Mouse (Mus musculus): ENCODE results near the gene Map3k13. TPM values are rescaled to one million over a fixed set of nuclear protein-coding genes. Genes with fewer than 3 reads are reported as not detected.
A peak's percentile ranks its signal among the peaks of the same experiment; 100 is the strongest.

The Map3k13 gene
- polyA plus RNA-seq, 3 experiments from 2014 or later: 0.26 to 0.42 (median 0.38) TPM

DNA sequence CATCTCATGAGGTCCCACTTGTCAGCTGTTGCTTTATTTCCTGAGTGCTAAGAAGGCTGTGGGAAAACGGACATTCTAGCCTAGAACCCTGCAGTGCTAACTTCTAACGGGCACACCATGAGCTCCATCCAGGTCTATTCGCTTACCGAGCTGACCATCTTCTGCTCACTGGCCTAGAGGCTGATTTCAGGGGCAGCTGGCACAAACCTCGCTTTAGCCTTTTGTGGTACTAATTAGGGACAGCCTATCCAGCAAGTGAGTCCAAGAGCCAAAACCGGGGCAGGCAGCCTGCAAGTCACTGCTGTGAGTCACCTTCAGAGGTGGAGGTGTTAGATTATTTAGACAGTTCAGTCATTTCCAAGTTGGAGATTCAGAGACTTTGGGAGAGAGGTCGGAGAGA, 122.5 kb downstream of the Map3k13 start:
- no peak for ATAC-seq

DNA sequence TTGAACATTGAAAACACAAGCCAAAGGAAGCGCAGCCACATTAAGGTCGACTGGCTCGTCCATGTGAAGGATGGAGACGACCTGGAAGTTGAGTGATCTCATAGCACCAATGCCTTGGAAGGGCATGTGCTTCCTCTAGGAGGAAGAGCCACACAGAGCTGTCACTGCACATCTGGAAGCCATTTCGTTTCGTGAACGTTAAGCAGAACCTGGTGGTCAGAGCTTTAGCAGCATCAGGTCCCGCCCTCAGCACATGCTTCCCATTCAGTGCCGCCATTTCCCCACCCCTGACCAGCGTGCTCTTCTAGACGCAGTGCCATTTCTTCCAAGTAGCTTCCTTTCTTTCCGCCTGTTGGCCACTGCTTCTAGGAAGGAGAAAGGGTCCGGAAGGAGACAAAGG, 134.3 kb downstream of the Map3k13 start:
- ATAC-seq: no peak

GRCm38 (mm10) chr16:21946761-21947715, 152.9 kb downstream of the Map3k13 start, which contains the start of gene Tmem41a:
TSS of gene Tmem41a (minus strand) at chr16:21947552.
- ATAC-seq: peak; percentile 93

- ATAC-seq: no peak
Measured at GRCm38 (mm10) chr16:21955591-21955990, 161.4 kb downstream of the Map3k13 start.

DNA sequence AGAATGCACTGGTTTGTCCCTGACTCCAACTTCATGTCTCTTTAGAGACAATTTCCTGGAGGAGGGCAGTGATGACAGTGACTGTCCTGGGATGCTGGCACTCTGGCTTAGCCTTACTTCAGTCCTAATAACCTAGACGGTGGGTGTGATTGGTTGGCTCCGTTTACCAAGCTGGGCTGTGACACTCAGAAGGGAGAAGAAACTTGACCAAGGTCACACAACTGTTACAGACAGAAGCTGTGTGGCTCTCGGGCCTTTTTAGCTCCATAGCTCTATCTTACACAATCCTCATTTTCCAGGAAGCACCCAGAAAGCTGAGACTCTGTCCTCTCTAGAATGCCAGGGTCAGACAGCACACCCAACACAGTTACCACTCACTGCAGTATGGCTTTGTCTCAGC, 171.4 kb downstream of the Map3k13 start:
- no peak for ATAC-seq

DNA sequence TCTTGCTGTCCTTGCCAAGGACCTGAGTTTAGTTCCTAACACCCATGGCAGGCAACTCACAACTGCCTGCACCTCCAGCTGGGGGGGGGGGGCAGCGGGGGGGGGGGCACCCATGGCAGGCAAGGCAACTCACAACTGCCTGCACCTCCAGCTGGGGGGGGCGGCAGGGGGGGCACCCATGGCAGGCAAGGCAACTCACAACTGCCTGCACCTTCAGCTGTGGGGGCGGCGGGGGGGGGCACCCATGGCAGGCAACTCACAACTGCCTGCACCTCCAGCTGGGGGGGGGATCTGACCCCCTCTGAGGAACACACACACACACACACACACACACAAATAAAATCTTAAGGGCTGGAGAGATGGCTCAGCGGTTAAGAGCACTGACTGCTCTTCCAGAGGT, 175.7 kb downstream of the Map3k13 start:
- no peak for ATAC-seq

DNA sequence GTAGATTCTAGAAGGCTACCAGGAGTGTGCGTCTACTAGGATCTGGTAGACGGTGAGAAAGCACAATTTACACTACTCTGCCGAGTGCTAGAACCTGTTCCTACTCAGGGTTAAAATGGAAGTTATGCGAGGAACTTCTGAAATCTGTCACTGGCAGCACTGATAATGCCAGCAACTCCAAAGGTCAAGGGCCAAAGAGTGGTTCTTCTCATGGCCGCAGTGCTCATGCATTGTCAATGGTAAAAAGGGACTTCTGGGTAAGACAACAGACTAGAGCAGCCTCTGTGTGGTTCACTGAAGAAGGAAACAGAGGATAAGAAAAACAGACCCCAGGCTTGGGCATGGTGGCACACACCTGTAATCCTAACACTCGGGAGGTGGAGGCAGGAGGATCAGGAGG, 176.4 kb downstream of the Map3k13 start:
- no peak for ATAC-seq

- no peak for ATAC-seq
Measured at GRCm38 (mm10) chr16:21971446-21971845, 177.3 kb downstream of the Map3k13 start.

GRCm38 (mm10) chr16:21976203-21976602, 182.1 kb downstream of the Map3k13 start:
- ATAC-seq: no peak

DNA sequence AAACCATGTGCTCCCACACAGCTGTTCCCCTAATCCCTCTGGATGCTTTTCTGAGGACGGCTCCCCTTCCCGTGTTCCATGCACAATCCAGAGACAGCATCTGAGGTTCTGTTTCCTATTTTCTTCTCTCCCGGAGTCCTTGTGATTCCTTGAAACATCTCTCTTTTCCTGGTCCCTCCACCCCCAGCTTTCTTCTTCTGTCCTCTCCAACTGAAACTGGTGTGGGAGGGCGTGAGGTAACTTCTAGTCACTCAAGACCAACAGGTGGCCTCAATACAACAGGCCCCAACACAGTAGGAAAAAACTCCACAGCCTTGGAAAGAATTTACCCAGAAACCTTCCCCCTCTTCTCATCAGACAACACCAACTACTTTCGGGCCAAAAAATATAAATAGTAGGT, 183.2 kb downstream of the Map3k13 start:
- ATAC-seq: no peak

Other genes starting within 250 kb of the Map3k13 start
- 1 to 10 TPM in 2 of 3 experiments, under 1 TPM in 1; 0.30 to 4.1 (median 3.0) TPM for gene 2510009E07Rik, start 99.7 kb upstream of the Map3k13 start, polyA plus RNA-seq (2017; shearing (Covaris generic))
- gene Ehhadh, start 6.5 kb upstream of the Map3k13 start, polyA plus RNA-seq (2017; shearing (Covaris generic)): 1 to 10 TPM; 3.2 to 7.9 (median 6.3) TPM
- 1 to 10 TPM; 3.9 to 5.1 (median 4.5) TPM for gene Tmem41a, start 153.2 kb downstream of the Map3k13 start, polyA plus RNA-seq (2017; shearing (Covaris generic))
- under 1 TPM in 2 of 3 experiments, not detected in 1; 0.16 to 0.84 TPM for gene Liph, start 201.3 kb downstream of the Map3k13 start, polyA plus RNA-seq (2017; shearing (Covaris generic))
- 10 to 100 TPM; 13.8 to 19.4 (median 16.1) TPM for gene Senp2, start 215.1 kb downstream of the Map3k13 start, polyA plus RNA-seq (2017; shearing (Covaris generic))

Measured in inflammation-experienced regulatory T-cells, adult 6 months (primary cell).